ENCODE assay signal across 21 mouse cellular contexts in the genomic region with DNA sequence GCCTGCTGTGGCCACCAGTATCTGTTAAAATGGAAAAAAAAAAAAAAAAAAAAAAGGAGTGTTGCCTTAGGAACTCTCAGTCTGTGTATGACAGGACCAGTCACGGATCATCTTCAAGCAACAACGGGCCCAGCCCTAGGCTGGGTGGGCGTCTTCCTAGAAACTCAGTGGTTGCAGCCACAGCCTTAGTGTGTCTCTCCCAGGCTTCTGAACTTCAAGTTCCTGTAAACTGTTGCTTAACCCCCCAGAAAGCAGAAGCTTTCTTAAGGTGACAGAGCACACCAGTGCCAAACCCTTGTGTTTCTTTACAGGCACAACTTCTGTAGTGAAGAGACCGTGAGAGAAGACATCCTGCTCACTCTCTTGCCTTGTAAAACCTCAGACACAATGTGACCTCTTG. TPM values are rescaled to one million over a fixed set of nuclear protein-coding genes. Genes with fewer than 3 reads are reported as not detected.
"Had no signal": no experiment of that assay in that cellular context is flagged by ENCODE, and none has a peak within 500 bp of the region (broad histone marks: within the 10 kb centered on the region; RNA-seq: fewer than 3 reads in every experiment).

No protein-coding gene starts in this region.

- ATAC-seq: liver, embryonic 12.5 days; midbrain, embryonic 16.5 days had no signal

- H3K36me3 ChIP-seq: limb, embryonic 15.5 days; liver, embryonic 12.5 days; midbrain, embryonic 12.5 days; neural tube, embryonic 13.5 days; stomach, embryonic 15.5 days had no signal

- H3K9ac ChIP-seq: limb, embryonic 15.5 days; liver, embryonic 12.5 days; lung, embryonic 14.5 days; midbrain, embryonic 12.5 days; neural tube, embryonic 13.5 days; stomach, embryonic 15.5 days had no signal

- H3K4me1 ChIP-seq: limb, embryonic 15.5 days; liver, embryonic 12.5 days; midbrain, embryonic 12.5 days; neural tube, embryonic 13.5 days; stomach, embryonic 15.5 days had no signal

- H3K4me3 ChIP-seq: left cerebral cortex, adult 2 months; limb, embryonic 15.5 days; liver, embryonic 12.5 days; midbrain, embryonic 12.5 days; neural tube, embryonic 13.5 days; stomach, embryonic 15.5 days had no signal

- H3K27ac ChIP-seq: left cerebral cortex, adult 2 months; limb, embryonic 15.5 days; liver, embryonic 12.5 days; midbrain, embryonic 12.5 days; neural tube, embryonic 13.5 days; stomach, embryonic 15.5 days had no signal

- DNase-seq: kidney, postnatal 10 days; lung, embryonic 14.5 days; retina, postnatal 1 day; thymus, postnatal 4 days had no signal

- H3K27me3 ChIP-seq: limb, embryonic 15.5 days; liver, embryonic 12.5 days; midbrain, embryonic 12.5 days; neural tube, embryonic 13.5 days; stomach, embryonic 15.5 days had no signal

- H3K9me3 ChIP-seq: limb, embryonic 15.5 days; liver, embryonic 12.5 days; midbrain, embryonic 12.5 days; neural tube, embryonic 13.5 days; stomach, embryonic 15.5 days had no signal

- H3K4me2 ChIP-seq: limb, embryonic 15.5 days; liver, embryonic 12.5 days; lung, embryonic 14.5 days; midbrain, embryonic 12.5 days; neural tube, embryonic 13.5 days; stomach, embryonic 15.5 days had no signal

RNA-seq across cellular contexts. Expression of gene Pnliprp1, which starts 15.0 kb away (rescaled TPM):
- total RNA-seq: layer of hippocampus, adult 8-10 months; layer of hippocampus, postnatal 25 days; left cerebral cortex, adult 2 months; left cerebral cortex, postnatal 14 days; megakaryocyte-erythroid progenitor cell, adult 5-6 weeks had no signal
- polyA plus RNA-seq: limb, embryonic 11.5 days; neural tube, embryonic 13.5 days had no signal

RNA-seq across cellular contexts. Expression of gene Pnliprp2, which starts 15.8 kb away (rescaled TPM):
- total RNA-seq: layer of hippocampus, postnatal 25 days; left cerebral cortex, adult 2 months; left cerebral cortex, postnatal 14 days; megakaryocyte-erythroid progenitor cell, adult 5-6 weeks had no signal
- polyA plus RNA-seq: midbrain, embryonic 12.5 days; midbrain, embryonic 16.5 days had no signal

RNA-seq across cellular contexts. Expression of gene 1700019N19Rik, which starts 50.5 kb away (rescaled TPM):
- total RNA-seq: layer of hippocampus, postnatal 25 days; left cerebral cortex, adult 2 months; left cerebral cortex, postnatal 14 days; megakaryocyte-erythroid progenitor cell, adult 5-6 weeks had no signal
- polyA plus RNA-seq: intestine, embryonic 14.5 days; kidney, embryonic 14.5 days; large intestine, adult 2 months; limb, embryonic 11.5 days; limb, embryonic 15.5 days; liver, embryonic 16.5 days; lung, embryonic 14.5 days; midbrain, embryonic 12.5 days; midbrain, embryonic 16.5 days; neural tube, embryonic 13.5 days; spleen, adult 2 months had no signal
